Mouse (Mus musculus) testis, postnatal 14 days (tissue): ENCODE measurements at regions not wholly inside any gene's neighbourhood (a gene's known extent, or its start where the extent isn't known, plus 50 kb on each side); places are given as distances from the start of the nearest gene placed in this dataset.

Experiments
- DNase-seq: peaks from one replicate; pipeline ENCODE4 v3.0.0; 2021; ENCODE audit warnings: low spot score

- DNase-seq = peak; percentile 62
Observed at GRCm38 (mm10) chr17:64915708-64916107, 79.8 kb upstream of the 4930583I09Rik start.

DNA sequence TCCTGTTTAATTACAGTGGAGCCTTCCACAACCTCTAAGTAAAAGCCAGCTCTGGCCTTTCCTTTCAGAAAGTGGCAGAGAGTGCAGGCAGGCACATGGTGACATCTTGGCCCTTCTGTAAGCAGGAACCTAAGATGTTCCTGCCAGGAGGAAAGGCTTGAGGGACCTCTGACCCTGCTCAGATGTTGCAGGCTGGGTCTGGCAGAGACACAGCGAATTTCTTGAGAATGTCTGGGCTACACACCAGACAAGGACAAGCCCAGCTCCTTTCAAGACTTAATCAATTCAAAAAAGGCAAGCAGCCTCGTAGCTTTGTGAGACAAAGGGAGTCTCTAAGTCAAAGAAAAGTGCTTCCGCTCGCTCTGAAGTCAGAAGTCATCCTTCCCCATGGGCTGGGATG lies 79.2 kb upstream of the 4930583I09Rik start:
- DNase-seq = no peak

- DNase-seq = no peak
Observed at GRCm38 (mm10) chr17:64914302-64914701, 78.4 kb upstream of the 4930583I09Rik start.

DNA sequence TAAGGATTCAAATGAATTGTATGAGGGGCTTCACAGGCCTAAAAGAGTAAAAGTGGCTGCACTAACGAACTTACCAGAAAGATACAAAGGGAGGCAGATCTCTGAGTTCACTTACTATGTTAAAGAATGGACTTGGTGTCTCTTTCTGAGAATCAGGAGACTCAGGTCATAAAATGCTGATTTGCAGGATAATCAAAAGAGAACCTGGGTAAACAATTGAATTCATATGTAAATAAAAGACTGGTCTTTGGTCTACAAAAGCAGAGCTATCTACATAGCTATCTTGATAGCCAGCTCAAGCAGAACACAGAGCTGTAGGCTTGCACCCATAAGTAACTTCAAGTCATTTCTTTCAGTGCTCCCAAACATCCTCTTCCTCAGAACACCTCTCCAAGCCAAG lies 72.8 kb upstream of the 4930583I09Rik start:
- DNase-seq = no peak

- no peak for DNase-seq
Observed at GRCm38 (mm10) chr17:64901721-64902623, 66.1 kb upstream of the 4930583I09Rik start.

DNA sequence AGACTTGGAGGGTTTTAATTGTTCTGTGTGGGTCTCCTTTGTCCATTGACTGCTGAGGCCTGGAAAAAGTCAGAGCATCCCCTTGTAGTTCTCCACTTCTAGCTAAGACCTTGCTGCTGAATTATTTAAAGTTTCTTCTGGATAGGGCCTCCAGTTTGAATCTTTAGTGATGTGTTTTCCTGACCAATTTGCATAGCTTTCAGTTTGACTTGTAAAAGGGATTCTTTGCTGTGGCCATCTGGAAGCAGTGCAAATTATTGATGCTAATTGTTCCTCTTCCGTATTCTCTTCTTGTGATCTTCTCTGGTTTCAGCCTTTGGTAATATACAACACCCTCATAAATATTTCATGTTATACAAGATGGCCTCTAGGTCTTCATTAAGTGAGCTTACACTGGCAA lies 61.6 kb upstream of the 4930583I09Rik start:
- no peak for DNase-seq

- DNase-seq = no peak
Observed at GRCm38 (mm10) chr17:64895886-64896285, 60.0 kb upstream of the 4930583I09Rik start.

- DNase-seq = no peak
Observed at GRCm38 (mm10) chr17:64895466-64895865, 59.6 kb upstream of the 4930583I09Rik start.

GRCm38 (mm10) chr17:64893182-64893902 lies 57.5 kb upstream of the 4930583I09Rik start:
- DNase-seq = no peak
